Mouse (Mus musculus) layer of hippocampus, postnatal 10 days (tissue): Measurements from ENCODE around the gene Inhbc. TPM values are rescaled to one million over a fixed set of nuclear protein-coding genes. Genes with fewer than 3 reads are reported as not detected.

Experiments
- total RNA-seq, 2 experiments: library from RNA; stranded (reverse); gene quantifications; 2 replicates each; pipeline ENCODE4 v1.2.3; 2021

Gene Inhbc
- total RNA-seq, 2 experiments from 2014 or later: not detected

Other genes starting within 250 kb of the Inhbc start
- gene Os9, start 249.3 kb downstream of the Inhbc start, total RNA-seq: 10 to 100 TPM; 94.3 to 98.3 TPM
- 100 to 1,000 TPM; 107 to 116 TPM for gene B4galnt1, start 205.2 kb downstream of the Inhbc start, total RNA-seq
- 1 to 10 TPM; 2.0 to 2.6 TPM for gene Slc26a10, start 189.8 kb downstream of the Inhbc start, total RNA-seq
- gene Arhgef25, start 180.3 kb downstream of the Inhbc start, total RNA-seq: 100 to 1,000 TPM; 125 to 132 TPM
- gene Dtx3, start 174.7 kb downstream of the Inhbc start, total RNA-seq: 100 to 1,000 TPM; 187 to 203 TPM
- gene Pip4k2c, start 158.8 kb downstream of the Inhbc start, total RNA-seq: 10 to 100 TPM; 38.3 to 38.4 TPM
- 100 to 1,000 TPM; 360 to 377 TPM for gene Kif5a, start 107.1 kb downstream of the Inhbc start, total RNA-seq
- 100 to 1,000 TPM; 312 to 315 TPM for gene Dctn2, start 104.1 kb downstream of the Inhbc start, total RNA-seq
- 10 to 100 TPM; 44.8 to 58.7 TPM for gene Mbd6, start 81.4 kb downstream of the Inhbc start, total RNA-seq
- gene Mars, start 58.6 kb downstream of the Inhbc start, total RNA-seq: 10 to 100 TPM; 53.9 to 57.7 TPM
- gene Arhgap9, start 48.5 kb downstream of the Inhbc start, total RNA-seq: 1 to 10 TPM; 1.1 to 1.2 TPM
- 1 to 10 TPM; 1.7 to 3.1 TPM for gene Gli1, start 28.5 kb downstream of the Inhbc start, total RNA-seq
- not detected for gene Inhbe, start 16.0 kb downstream of the Inhbc start, total RNA-seq
- gene R3hdm2, start 9.9 kb upstream of the Inhbc start, total RNA-seq: 100 to 1,000 TPM; 174 to 178 TPM
- 1 to 10 TPM; 3.5 to 5.3 TPM for gene Stac3, start 131.3 kb upstream of the Inhbc start, total RNA-seq
- gene Ndufa4l2, start 144.5 kb upstream of the Inhbc start, total RNA-seq: 1 to 10 TPM; 6.8 to 7.9 TPM
- gene Shmt2, start 152.0 kb upstream of the Inhbc start, total RNA-seq: 10 to 100 TPM; 36.2 to 36.3 TPM
- 1 to 10 TPM; 5.2 to 6.5 TPM for gene Nxph4, start 164.1 kb upstream of the Inhbc start, total RNA-seq